Mouse (Mus musculus): ENCODE measurements around the gene Hnrnpu. TPM values are rescaled to one million over a fixed set of nuclear protein-coding genes. Genes with fewer than 3 reads are reported as not detected.
"Not testable (repeated sequence)": the region's sequence is repeated elsewhere in the genome, so short reads cannot be mapped to it uniquely, and the experiment has no call there.

The Hnrnpu gene
- polyA plus RNA-seq, 1 experiment from 2014 or later = 384 TPM

DNA sequence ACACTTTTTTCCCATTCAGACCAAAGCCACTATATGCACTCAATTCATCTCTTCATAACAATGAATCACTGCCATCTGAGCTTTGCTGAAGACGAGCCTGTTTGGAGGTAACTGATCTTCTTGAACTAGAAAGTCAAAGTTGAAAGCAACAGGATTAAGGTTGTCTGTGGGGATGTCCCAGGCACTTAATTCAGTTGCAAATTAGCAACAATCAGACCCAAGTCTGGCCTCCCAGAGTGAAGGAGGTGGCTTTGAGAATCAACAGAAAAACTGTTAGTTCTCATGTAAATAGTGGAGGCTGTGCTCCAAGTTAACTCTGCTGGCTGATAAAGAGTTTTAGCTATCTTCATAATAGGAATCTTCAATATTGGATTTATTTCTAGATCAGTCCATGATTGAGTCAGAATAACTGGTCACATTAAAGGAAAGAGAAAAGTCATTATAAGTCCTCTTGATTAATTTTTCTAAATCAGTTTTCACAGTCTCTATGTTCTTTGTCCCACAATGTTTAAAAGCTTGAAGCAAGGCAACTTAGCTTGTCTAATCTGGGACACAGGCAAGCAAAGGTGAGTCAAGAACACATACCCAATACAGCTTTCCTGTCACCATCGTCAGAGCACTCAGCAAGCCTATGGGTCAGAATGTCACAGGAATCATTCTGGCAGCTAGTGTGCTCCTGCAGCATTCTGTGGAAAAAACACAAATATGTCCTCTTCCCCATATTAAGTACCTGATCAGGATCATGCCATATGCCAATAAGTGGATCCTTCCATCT, 53.5 kb downstream of the Hnrnpu start:
- no peaks in the 10 kb centered on the region for H3K27me3 ChIP-seq (replicated peaks; ENCODE audit: control insufficient read depth, insufficient read depth, low read length)
- ATAC-seq (replicated peaks; ENCODE audit: low FRiP score, low TSS enrichment, low read depth) (no peak), DNase-seq (ENCODE audit: low spot score) (no peak)
- no peak overlapping the region for H3K4me3 ChIP-seq (ENCODE audit: low read depth, low read length)
- H3K4me2 ChIP-seq (ENCODE audit: low read length) = no peak overlapping the region
- 75% methylated on average over 2 of the region's 2 CpGs for WGBS
- no peaks in the 10 kb centered on the region for H3K4me1 ChIP-seq (replicated peaks; ENCODE audit: control insufficient read depth, insufficient read depth, low read length)
- no peak overlapping the region for H3K9ac ChIP-seq (ENCODE audit: low read length)
- H3K36me3 ChIP-seq (ENCODE audit: control insufficient read depth, insufficient read depth, low read length) = no peaks in the 10 kb centered on the region
- no peak overlapping the region for H3K27ac ChIP-seq (ENCODE audit: low read depth)
- no peaks in the 10 kb centered on the region for H3K9me3 ChIP-seq (ENCODE audit: control insufficient read depth, low read length)

DNA sequence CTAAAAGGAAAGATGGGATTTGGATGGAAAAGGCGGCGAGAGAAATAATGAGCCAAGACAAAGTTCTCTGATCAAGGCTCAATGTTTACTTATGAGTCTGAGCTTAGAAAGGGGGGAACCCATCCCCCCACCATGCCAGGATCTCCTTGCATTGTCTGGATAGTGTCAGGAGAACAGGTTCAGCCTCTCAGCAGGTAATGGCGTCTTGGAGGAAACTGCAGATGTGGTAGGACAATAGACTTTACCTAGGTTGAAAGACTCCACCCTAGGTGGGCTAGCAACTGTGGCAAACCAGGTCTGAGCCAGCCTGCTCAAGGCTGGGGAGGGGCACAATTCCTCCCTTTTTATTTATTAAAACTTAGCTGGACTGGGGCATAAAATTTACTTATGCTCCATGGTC, 54.3 kb downstream of the Hnrnpu start:
- H3K4me3 ChIP-seq (ENCODE audit: low read depth, low read length); H3K4me1 ChIP-seq (replicated peaks; ENCODE audit: control insufficient read depth, insufficient read depth, low read length); ATAC-seq (replicated peaks; ENCODE audit: low FRiP score, low TSS enrichment, low read depth); H3K27me3 ChIP-seq (replicated peaks; ENCODE audit: control insufficient read depth, insufficient read depth, low read length); H3K9ac ChIP-seq (ENCODE audit: low read length); H3K9me3 ChIP-seq (ENCODE audit: control insufficient read depth, low read length); H3K36me3 ChIP-seq (ENCODE audit: control insufficient read depth, insufficient read depth, low read length); H3K4me2 ChIP-seq (ENCODE audit: low read length); DNase-seq (ENCODE audit: low spot score); H3K27ac ChIP-seq (ENCODE audit: low read depth): not testable (repeated sequence)
- whole genome bisulfite sequencing = 83% methylated on average over 3 of the region's 3 CpGs

DNA sequence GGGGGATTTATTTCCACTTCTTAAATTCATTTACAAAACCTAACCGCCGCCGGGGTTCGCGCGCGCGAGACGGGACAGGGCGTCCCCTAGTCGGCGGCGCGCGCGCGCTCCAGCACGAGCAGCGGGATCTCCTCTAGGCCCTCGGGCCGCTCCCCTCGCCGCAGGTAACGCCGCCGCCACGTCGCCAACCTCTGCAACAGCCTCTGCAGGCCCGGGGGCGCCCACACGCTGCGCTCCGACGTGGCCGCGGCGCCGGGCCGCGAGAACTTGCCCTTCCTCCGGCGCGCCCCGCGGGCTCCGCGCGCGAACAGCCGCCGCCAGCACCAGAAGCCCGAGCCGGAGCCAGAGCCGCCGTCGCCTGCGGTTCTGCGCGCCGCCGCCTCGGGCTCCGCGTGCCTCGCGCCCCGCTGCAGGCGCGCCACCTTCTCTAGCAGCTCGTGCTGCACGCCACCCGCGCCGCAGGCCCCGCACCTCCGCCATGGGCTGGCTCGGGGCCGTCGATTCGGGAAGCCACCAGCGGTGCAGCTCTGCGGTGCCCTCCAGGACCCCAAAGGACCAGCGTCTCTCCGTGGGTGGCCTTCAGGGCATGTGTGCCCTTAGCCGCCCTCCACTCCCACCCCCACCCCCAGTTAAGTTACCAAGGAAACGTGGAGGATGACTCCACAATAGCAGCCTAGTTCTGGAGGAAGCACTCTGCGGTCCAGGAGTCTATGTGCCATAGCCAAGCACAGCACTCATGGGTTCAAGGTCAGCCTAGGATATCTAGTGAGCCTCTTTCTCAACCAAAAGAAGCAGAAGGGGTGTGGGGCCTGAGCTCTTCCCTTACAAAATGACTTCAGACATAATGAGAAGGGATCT, 61.3 kb downstream of the Hnrnpu start:
- Histone ChIP-seq H3K27ac (ENCODE audit: low read depth) (0 out of 2 replicates have a peak overlapping the region, but pooled peaks have one; percentile 10), H3K9me3 (ENCODE audit: control insufficient read depth, low read length) (no peaks in the 10 kb centered on the region), H3K9ac (ENCODE audit: low read length) (peak overlapping the region; percentile 64), H3K4me1 (replicated peaks; ENCODE audit: control insufficient read depth, insufficient read depth, low read length) (0 out of 2 replicates have a peak, but pooled peaks cover 3% of the 10 kb centered on the region), H3K27me3 (replicated peaks; ENCODE audit: control insufficient read depth, insufficient read depth, low read length) (no peaks in the 10 kb centered on the region), H3K36me3 (ENCODE audit: control insufficient read depth, insufficient read depth, low read length) (no peaks in the 10 kb centered on the region), H3K4me2 (ENCODE audit: low read length) (peak overlapping the region; percentile 47), H3K4me3 (ENCODE audit: low read depth, low read length) (peak overlapping the region; percentile 53)
- under 1% methylated on average over 87 of the region's 87 CpGs for WGBS
- DNase-seq (ENCODE audit: low spot score) (peak; percentile 82), ATAC-seq (replicated peaks; ENCODE audit: low FRiP score, low TSS enrichment, low read depth) (peak; percentile 84)

DNA sequence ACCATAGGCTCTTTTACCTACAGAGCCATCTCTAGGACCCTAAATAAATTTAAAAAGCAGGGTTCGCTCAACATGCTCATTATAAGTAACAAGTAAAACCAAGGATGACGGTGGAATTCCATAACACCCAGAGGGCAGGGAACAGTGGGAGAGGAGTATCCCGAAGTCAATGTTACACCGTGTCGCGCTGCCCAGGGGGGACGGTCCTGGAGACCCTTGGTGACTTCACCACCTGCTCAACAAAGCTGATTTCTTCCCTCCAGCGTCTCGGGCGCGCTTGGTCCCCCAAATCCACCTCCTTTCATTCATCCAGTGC, 61.9 kb downstream of the Hnrnpu start:
- peak overlapping the region; percentile 47 for H3K4me2 ChIP-seq (ENCODE audit: low read length)
- 8% methylated on average over 11 of the region's 11 CpGs for WGBS

DNA sequence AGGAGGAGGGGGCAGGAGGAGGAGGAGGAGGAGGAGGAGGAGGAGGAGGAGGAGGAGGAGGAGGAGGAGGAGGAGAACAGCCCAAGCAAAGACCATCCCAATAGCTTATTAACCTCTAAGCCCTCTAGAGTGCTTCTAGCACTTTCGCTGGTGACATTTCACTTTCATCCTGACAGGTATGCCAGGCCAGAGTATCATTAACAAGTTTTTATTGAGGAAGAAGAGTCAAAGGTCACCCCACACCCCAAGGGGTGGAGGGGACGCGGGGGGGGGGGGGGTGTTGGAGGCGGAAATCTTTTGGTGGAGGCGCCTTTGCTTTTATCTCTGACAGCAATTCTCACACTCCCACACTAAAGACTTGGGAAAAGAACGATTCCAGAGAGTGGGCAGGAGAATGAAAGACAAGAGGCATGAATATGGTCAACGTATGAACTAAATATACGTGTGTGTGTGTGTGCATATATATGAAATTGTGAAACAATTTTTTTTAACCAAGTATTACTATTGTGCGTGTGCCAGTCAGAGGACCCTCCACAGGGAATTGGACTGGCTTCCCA, 62.3 kb downstream of the Hnrnpu start:
- Histone ChIP-seq H3K27ac (ENCODE audit: low read depth) (no peak overlapping the region), H3K4me3 (ENCODE audit: low read depth, low read length) (peak overlapping the region; percentile 53), H3K9me3 (ENCODE audit: control insufficient read depth, low read length) (no peaks in the 10 kb centered on the region), H3K27me3 (replicated peaks; ENCODE audit: control insufficient read depth, insufficient read depth, low read length) (no peaks in the 10 kb centered on the region), H3K4me1 (replicated peaks; ENCODE audit: control insufficient read depth, insufficient read depth, low read length) (0 out of 2 replicates have a peak, but pooled peaks cover 3% of the 10 kb centered on the region), H3K4me2 (ENCODE audit: low read length) (peak overlapping the region; percentile 47), H3K9ac (ENCODE audit: low read length) (no peak overlapping the region), H3K36me3 (ENCODE audit: control insufficient read depth, insufficient read depth, low read length) (no peaks in the 10 kb centered on the region)
- DNase-seq (ENCODE audit: low spot score) (no peak), ATAC-seq (replicated peaks; ENCODE audit: low FRiP score, low TSS enrichment, low read depth) (peak; percentile 25)
- 29% methylated on average over 9 of the region's 9 CpGs for WGBS

More for the DNA sequence above, 61.9 kb downstream of the Hnrnpu start:
- Histone ChIP-seq H3K4me1 (replicated peaks; ENCODE audit: control insufficient read depth, insufficient read depth, low read length) (0 out of 2 replicates have a peak, but pooled peaks cover 3% of the 10 kb centered on the region), H3K9ac (ENCODE audit: low read length) (peak overlapping the region; percentile 64), H3K9me3 (ENCODE audit: control insufficient read depth, low read length) (no peaks in the 10 kb centered on the region), H3K36me3 (ENCODE audit: control insufficient read depth, insufficient read depth, low read length) (no peaks in the 10 kb centered on the region), H3K4me3 (ENCODE audit: low read depth, low read length) (peak overlapping the region; percentile 53), H3K27ac (ENCODE audit: low read depth) (no peak overlapping the region), H3K27me3 (replicated peaks; ENCODE audit: control insufficient read depth, insufficient read depth, low read length) (no peaks in the 10 kb centered on the region)
- DNase-seq (ENCODE audit: low spot score) (peak; percentile 85), ATAC-seq (replicated peaks; ENCODE audit: low FRiP score, low TSS enrichment, low read depth) (peak; percentile 63)

Small RNAs within 50 kb of the gene (microRNA-seq; reads per million reads assigned to microRNA genes)
- gene Gm27458 = not detected

Other genes starting within 250 kb of the Hnrnpu start
- 18.6 and 23.4 TPM in 2 replicates for gene Desi2, start 150.4 kb downstream of the Hnrnpu start, polyA plus RNA-seq (2014; fragmentation: Nextera tagmentation; extraction: Ambion mirVana)
- gene Cox20, start 18.7 kb downstream of the Hnrnpu start, polyA plus RNA-seq (2014; fragmentation: Nextera tagmentation; extraction: Ambion mirVana) = 126 and 133 TPM in 2 replicates
- gene Efcab2, start 68.3 kb upstream of the Hnrnpu start, polyA plus RNA-seq (2014; fragmentation: Nextera tagmentation; extraction: Ambion mirVana) = 6.9 and 9.3 TPM in 2 replicates
- 8.2 and 8.8 TPM in 2 replicates for gene Kif26b, start 191.3 kb upstream of the Hnrnpu start, polyA plus RNA-seq (2014; fragmentation: Nextera tagmentation; extraction: Ambion mirVana)

Measured in intestine, embryonic 14.5 days (tissue).